ENCODE assay signal across 11 mouse cellular contexts in the genomic region with DNA sequence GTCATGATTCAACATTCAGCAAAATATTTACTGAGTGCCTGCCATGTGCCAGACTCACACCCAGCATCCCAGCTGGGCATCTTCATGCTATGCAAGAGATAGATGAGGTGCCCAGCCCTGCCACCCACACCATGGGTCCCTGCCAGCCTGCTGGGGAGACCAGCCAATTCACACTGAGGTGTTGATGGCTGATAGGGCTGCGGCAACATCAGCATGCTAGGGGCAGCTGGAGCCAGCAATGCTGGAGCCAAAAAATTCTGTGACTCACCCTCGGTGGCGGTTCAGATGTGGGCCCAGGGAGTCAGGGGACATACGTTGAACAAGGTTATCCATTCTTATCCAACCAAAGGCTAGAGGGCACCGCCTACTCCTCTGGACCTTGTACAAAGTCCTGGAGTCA. TPM values are rescaled to one million over a fixed set of nuclear protein-coding genes. Genes with fewer than 3 reads are reported as not detected.
DNase-seq lines count a peak whose midpoint lies in the region; ATAC-seq lines count a peak whose summit lies in the region.
"Had no signal": no experiment of that assay in that cellular context is flagged by ENCODE, and none has a peak within 500 bp of the region (broad histone marks: within the 10 kb centered on the region; RNA-seq: fewer than 3 reads in every experiment).

No protein-coding gene starts in this region.

- ATAC-seq in neural tube, embryonic 11.5 days (ENCODE audit: insufficient read depth, low FRiP score, low TSS enrichment), result no peak
- no peak for ATAC-seq in forebrain, embryonic 16.5 days

- no peak overlapping the region for H3K4me3 ChIP-seq in neural tube, embryonic 11.5 days (ENCODE audit: low read depth, low read length)
- H3K4me3 ChIP-seq in forebrain, embryonic 16.5 days (replicated peaks; ENCODE audit: low read length), result no peak overlapping the region
- H3K4me3 ChIP-seq: embryonic facial prominence, embryonic 12.5 days had no signal

- H3K27ac ChIP-seq in neural tube, embryonic 11.5 days (ENCODE audit: low read depth, low read length), result no peak overlapping the region
- H3K27ac ChIP-seq in forebrain, embryonic 16.5 days (ENCODE audit: low read length), result no peak overlapping the region
- H3K27ac ChIP-seq: embryonic facial prominence, embryonic 12.5 days had no signal

- H3K36me3 ChIP-seq in neural tube, embryonic 11.5 days (ENCODE audit: control insufficient read depth, insufficient read depth, low read length), result no peaks in the 10 kb centered on the region
- H3K36me3 ChIP-seq in forebrain, embryonic 16.5 days (ENCODE audit: control insufficient read depth, insufficient read depth), result no peaks in the 10 kb centered on the region
- H3K36me3 ChIP-seq: embryonic facial prominence, embryonic 12.5 days had no signal

- H3K4me1 ChIP-seq in neural tube, embryonic 11.5 days (ENCODE audit: control insufficient read depth, insufficient read depth, low read length), result no peaks in the 10 kb centered on the region
- H3K4me1 ChIP-seq in forebrain, embryonic 16.5 days (replicated peaks; ENCODE audit: control insufficient read depth, insufficient read depth, low read length), result no peaks in the 10 kb centered on the region
- H3K4me1 ChIP-seq: embryonic facial prominence, embryonic 12.5 days had no signal

- no peak overlapping the region for H3K4me2 ChIP-seq in neural tube, embryonic 11.5 days (ENCODE audit: low read depth)
- no peak overlapping the region for H3K4me2 ChIP-seq in forebrain, embryonic 16.5 days (ENCODE audit: low read length)
- H3K4me2 ChIP-seq: embryonic facial prominence, embryonic 12.5 days had no signal

- H3K9me3 ChIP-seq in neural tube, embryonic 11.5 days (ENCODE audit: control insufficient read depth, low read length), result no peaks in the 10 kb centered on the region
- no peaks in the 10 kb centered on the region for H3K9me3 ChIP-seq in forebrain, embryonic 16.5 days (ENCODE audit: control insufficient read depth, low read length)
- H3K9me3 ChIP-seq: embryonic facial prominence, embryonic 12.5 days had no signal

- DNase-seq in neural tube, embryonic 11.5 days (ENCODE audit: low spot score), result peak; percentile 2
- no peak for DNase-seq in neural tube, embryonic 10.5 days (ENCODE audit: extremely low spot score, low spot score)
- DNase-seq in gastrocnemius, postnatal 25 days, result peak; percentile 36
- peak; percentile 61 to 67 for DNase-seq in layer of hippocampus, postnatal 10 days (ENCODE audit: low spot score in 2 of 2)
- peak; percentile 77 for DNase-seq in right cerebral cortex, postnatal 14 days
- no peak for DNase-seq in spleen, postnatal 14 days (ENCODE audit: low spot score in 2 of 2)
- no peak for DNase-seq in spleen, postnatal 36 days (ENCODE audit: low spot score in 2 of 2)

- no peak overlapping the region for H3K9ac ChIP-seq in neural tube, embryonic 11.5 days (ENCODE audit: low read length)
- no peak overlapping the region for H3K9ac ChIP-seq in forebrain, embryonic 16.5 days (replicated peaks; ENCODE audit: low read depth, low read length)
- H3K9ac ChIP-seq: embryonic facial prominence, embryonic 12.5 days had no signal

- 60% methylated on average over 5 of the region's 5 CpGs for WGBS in neural tube, embryonic 11.5 days
- WGBS in forebrain, embryonic 16.5 days, result 85% methylated on average over 5 of the region's 5 CpGs

- H3K27me3 ChIP-seq in neural tube, embryonic 11.5 days (ENCODE audit: control insufficient read depth, insufficient read depth, low read length), result no peaks in the 10 kb centered on the region
- no peaks in the 10 kb centered on the region; the same call in 1 of the 2 replicates for H3K27me3 ChIP-seq in forebrain, embryonic 16.5 days (replicated peaks; ENCODE audit: control insufficient read depth, insufficient read depth, low read length)
- H3K27me3 ChIP-seq: embryonic facial prominence, embryonic 12.5 days had no signal

RNA-seq across cellular contexts. Expression of a gene that starts 2.5 kb away (rescaled TPM):
- polyA plus RNA-seq in neural tube, embryonic 11.5 days (2014; fragmentation: Nextera tagmentation; extraction: Ambion mirVana), result 0.17 TPM in 1 of 2 replicates, not detected in the other
- total RNA-seq in gastrocnemius, postnatal 25 days (2021), result not detected
- total RNA-seq in layer of hippocampus, postnatal 10 days (2021), result not detected
- not detected in 2 replicates for polyA plus RNA-seq in forebrain, embryonic 16.5 days (2015; fragmentation: Nextera tagmentation; extraction: Ambion mirVana)
- polyA plus RNA-seq: testis, adult 2 months had no signal

RNA-seq across cellular contexts. Expression of a gene that starts 20.0 kb away (rescaled TPM):
- polyA plus RNA-seq in neural tube, embryonic 11.5 days (2014; fragmentation: Nextera tagmentation; extraction: Ambion mirVana), result not detected in 2 replicates
- not detected for total RNA-seq in gastrocnemius, postnatal 25 days (2021)
- under 1 TPM in 1 of 2 experiments, not detected in 1; 0.45 TPM for total RNA-seq in layer of hippocampus, postnatal 10 days (2021)
- polyA plus RNA-seq in forebrain, embryonic 16.5 days (2015; fragmentation: Nextera tagmentation; extraction: Ambion mirVana), result 0.21 and 0.28 TPM in 2 replicates
- total RNA-seq: ES-E14 had no signal
- polyA plus RNA-seq: embryonic facial prominence, embryonic 12.5 days; testis, adult 2 months had no signal

RNA-seq across cellular contexts. Expression of a gene that starts 37.5 kb away (rescaled TPM):
- polyA plus RNA-seq in neural tube, embryonic 11.5 days (2014; fragmentation: Nextera tagmentation; extraction: Ambion mirVana), result 0.37 TPM in 1 of 2 replicates, not detected in the other
- total RNA-seq in gastrocnemius, postnatal 25 days (2021), result not detected
- total RNA-seq in layer of hippocampus, postnatal 10 days (2021), result not detected
- polyA plus RNA-seq in forebrain, embryonic 16.5 days (2015; fragmentation: Nextera tagmentation; extraction: Ambion mirVana), result 0.26 and 0.49 TPM in 2 replicates
- polyA plus RNA-seq: testis, adult 2 months had no signal

RNA-seq across cellular contexts. Expression of a gene that starts 45.3 kb away (rescaled TPM):
- not detected in 2 replicates for polyA plus RNA-seq in neural tube, embryonic 11.5 days (2014; fragmentation: Nextera tagmentation; extraction: Ambion mirVana)
- total RNA-seq in gastrocnemius, postnatal 25 days (2021), result not detected
- total RNA-seq in layer of hippocampus, postnatal 10 days (2021), result not detected
- not detected in 2 replicates for polyA plus RNA-seq in forebrain, embryonic 16.5 days (2015; fragmentation: Nextera tagmentation; extraction: Ambion mirVana)
- total RNA-seq: ES-E14 had no signal
- polyA plus RNA-seq: embryonic facial prominence, embryonic 12.5 days; testis, adult 2 months had no signal

RNA-seq across cellular contexts. Expression of a gene that starts 58.9 kb away (rescaled TPM):
- not detected in 2 replicates for polyA plus RNA-seq in neural tube, embryonic 11.5 days (2014; fragmentation: Nextera tagmentation; extraction: Ambion mirVana)
- not detected for total RNA-seq in gastrocnemius, postnatal 25 days (2021)
- not detected for total RNA-seq in layer of hippocampus, postnatal 10 days (2021)
- not detected in 2 replicates for polyA plus RNA-seq in forebrain, embryonic 16.5 days (2015; fragmentation: Nextera tagmentation; extraction: Ambion mirVana)
- total RNA-seq: ES-E14 had no signal
- polyA plus RNA-seq: embryonic facial prominence, embryonic 12.5 days; testis, adult 2 months had no signal

Comparison
In these comparisons a context has a peak if more than half of its experiments do, and no peak if none do; other contexts are left out.
1. DNase-seq: peak in neural tube, embryonic 11.5 days (single experiment), gastrocnemius, postnatal 25 days (single experiment), layer of hippocampus, postnatal 10 days (2 of 2) and right cerebral cortex, postnatal 14 days (single experiment); none in neural tube, embryonic 10.5 days (single experiment), spleen, postnatal 14 days (0 of 2) and spleen, postnatal 36 days (0 of 2).